Comparison of ENCODE assay signal across 21 mouse cellular contexts in the genomic region with DNA sequence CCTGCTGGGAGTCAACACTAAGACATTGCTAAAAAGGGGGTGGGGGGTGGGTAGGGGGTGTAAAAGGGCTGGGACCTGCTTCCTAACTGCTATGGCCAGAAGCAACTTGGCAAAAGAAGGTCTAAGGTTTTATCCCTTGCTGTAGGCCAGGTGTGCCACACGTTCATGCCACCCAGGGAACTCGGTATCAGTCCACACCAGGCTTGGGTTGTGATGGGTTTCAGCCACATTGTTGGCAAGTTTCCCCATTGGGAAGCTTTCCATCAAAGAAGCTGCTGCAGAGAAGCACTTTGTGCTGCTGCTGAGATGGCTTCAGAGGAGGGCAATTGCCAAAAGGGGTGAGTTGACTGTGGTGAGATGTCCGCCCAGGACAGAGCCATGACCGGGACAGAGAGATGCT. TPM values are rescaled to one million over a fixed set of nuclear protein-coding genes. Genes with fewer than 3 reads are reported as not detected.
DNase-seq lines count a peak whose midpoint lies in the region; ATAC-seq lines count a peak whose summit lies in the region.
"Had no signal": no experiment of that assay in that cellular context is flagged by ENCODE, and none has a peak within 500 bp of the region (broad histone marks: within the 10 kb centered on the region; RNA-seq: fewer than 3 reads in every experiment).

No protein-coding gene starts in this region.

- H3K4me1 ChIP-seq in lung, embryonic 16.5 days (replicated peaks; ENCODE audit: control insufficient read depth, insufficient read depth, low read length), result peaks cover 17% of the 10 kb centered on the region
- H3K4me1 ChIP-seq: forebrain, embryonic 15.5 days had no signal

- H3K9me3 ChIP-seq in lung, embryonic 16.5 days (ENCODE audit: control insufficient read depth, low read length), result no peaks in the 10 kb centered on the region
- H3K9me3 ChIP-seq: embryonic facial prominence, embryonic 10.5 days; forebrain, embryonic 15.5 days; heart, embryonic 15.5 days; hindbrain, embryonic 10.5 days had no signal

- H3K9ac ChIP-seq in lung, embryonic 16.5 days (ENCODE audit: low read length), result no peak overlapping the region
- H3K9ac ChIP-seq: forebrain, embryonic 15.5 days; heart, embryonic 15.5 days; hindbrain, embryonic 14.5 days had no signal

- DNase-seq in lung, postnatal 25 days (ENCODE audit: low spot score), result no peak
- peak; percentile 33 for DNase-seq in spleen, adult 12 weeks (ENCODE audit: low spot score)
- DNase-seq in spleen, postnatal 14 days (ENCODE audit: low spot score in 2 of 2), result no peak
- no peak for DNase-seq in urinary bladder, postnatal 10 days (ENCODE audit: low spot score)
- no peak for DNase-seq in heart, adult 8-10 months (ENCODE audit: low spot score)
- DNase-seq: adrenal gland, postnatal 14 days; cerebellum, adult 18-20 months; cerebellum, adult 9-11 months; heart, adult 18-20 months; heart, postnatal 14 days had no signal

- peaks cover 10% of the 10 kb centered on the region for H3K36me3 ChIP-seq in lung, embryonic 16.5 days (ENCODE audit: control insufficient read depth, insufficient read depth, low read length)

- WGBS in lung, embryonic 16.5 days, result 63% methylated on average over 4 of the region's 4 CpGs

- H3K4me2 ChIP-seq in lung, embryonic 16.5 days (ENCODE audit: low read depth, low read length), result no peak overlapping the region
- H3K4me2 ChIP-seq: forebrain, embryonic 15.5 days; heart, embryonic 11.5 days; heart, embryonic 15.5 days; hindbrain, embryonic 14.5 days had no signal

- no peaks in the 10 kb centered on the region for H3K27me3 ChIP-seq in lung, embryonic 16.5 days (ENCODE audit: control insufficient read depth, insufficient read depth, low read depth, low read length)
- H3K27me3 ChIP-seq: forebrain, embryonic 15.5 days; heart, embryonic 15.5 days; Patski had no signal

- no peak for ATAC-seq in lung, embryonic 16.5 days (ENCODE audit: low read depth)
- ATAC-seq in erythroid progenitor cell, adult 5-6 weeks (replicated peaks; ENCODE audit: low FRiP score, poor library complexity, severe bottlenecking), result peak; percentile 58
- ATAC-seq: activated CD4-positive, CD25-positive, alpha-beta regulatory T cell, adult 4 months; forebrain, embryonic 15.5 days; Patski had no signal

- H3K27ac ChIP-seq in lung, embryonic 16.5 days (ENCODE audit: low read length), result peak overlapping the region; percentile 3; the same call in 1 of the 2 replicates
- H3K27ac ChIP-seq: embryonic facial prominence, embryonic 10.5 days; forebrain, embryonic 15.5 days; heart, embryonic 15.5 days; hindbrain, embryonic 10.5 days; hindbrain, embryonic 14.5 days had no signal

- no peak overlapping the region for H3K4me3 ChIP-seq in lung, embryonic 16.5 days (ENCODE audit: low read length)
- H3K4me3 ChIP-seq: embryonic facial prominence, embryonic 10.5 days; erythroblast, embryonic 14.5 days; forebrain, embryonic 15.5 days; heart, embryonic 15.5 days; hindbrain, embryonic 10.5 days had no signal

RNA-seq across cellular contexts. Expression of a gene that starts 47.9 kb away (rescaled TPM):
- polyA plus RNA-seq in lung, embryonic 16.5 days (2015; fragmentation: Nextera tagmentation; extraction: Ambion mirVana), result 1.8 TPM in 2 replicates
- 12.3 and 15.1 TPM in 2 replicates for total RNA-seq in erythroid progenitor cell, adult 5-6 weeks (2015; ENCODE audit: low replicate concordance)
- total RNA-seq in erythroid progenitor cell, adult 5-6 weeks (2017; ENCODE audit: low replicate concordance), result 12.4 and 13.6 TPM in 2 replicates
- 1 to 10 TPM; 4.3 to 5.2 (median 4.8) TPM for total RNA-seq in heart, adult 8-10 months (2022)

RNA-seq across cellular contexts. Expression of a gene that starts 51.0 kb away (rescaled TPM):
- polyA plus RNA-seq in lung, embryonic 16.5 days (2015; fragmentation: Nextera tagmentation; extraction: Ambion mirVana), result 11.3 and 13.0 TPM in 2 replicates
- 50.3 and 64.2 TPM in 2 replicates for total RNA-seq in erythroid progenitor cell, adult 5-6 weeks (2015; ENCODE audit: low replicate concordance)
- 42.0 and 49.3 TPM in 2 replicates for total RNA-seq in erythroid progenitor cell, adult 5-6 weeks (2017; ENCODE audit: low replicate concordance)
- 10 to 100 TPM; 14.4 to 20.4 (median 16.3) TPM for total RNA-seq in heart, adult 8-10 months (2022)
